Mouse (Mus musculus): ENCODE data around the gene Myo5a.

DNA sequence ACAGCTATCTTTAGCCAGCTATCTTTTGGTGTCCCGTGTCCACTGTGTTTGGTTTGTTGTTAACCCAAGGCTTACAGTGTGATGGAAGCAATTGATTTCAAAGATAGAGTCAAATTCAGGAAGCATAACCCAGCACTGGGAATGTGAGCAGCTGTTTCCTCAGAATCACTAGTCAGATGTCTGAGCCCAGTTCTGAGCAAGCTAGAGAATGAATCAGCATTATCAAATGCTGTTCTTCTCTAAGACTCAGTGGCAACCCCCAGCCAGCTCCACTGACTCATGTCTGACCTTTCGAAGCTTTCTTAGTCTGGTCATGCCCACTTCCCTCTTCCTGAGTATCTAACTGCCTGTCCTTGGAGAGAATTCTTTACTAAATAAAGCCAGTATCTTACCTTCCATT, 125.5 kb downstream of the Myo5a start:
- no peak for TF ChIP-seq CTCF (IDR thresholded peaks at IDR 0.05)
- TF ChIP-seq POLR2A (IDR thresholded peaks at IDR 0.05; ENCODE audit: insufficient read depth, low read depth, low read length) = no peak

Measured in heart, adult 2 months (tissue).